Mouse (Mus musculus) cerebellum, adult 8-10 months (tissue): ENCODE results near the gene Vps54.
"Not testable (repeated sequence)": the region's sequence is repeated elsewhere in the genome, so short reads cannot be mapped to it uniquely, and the experiment has no call there.

Source experiments
- DNase-seq: peaks from one replicate; pipeline ENCODE4 v3.0.0; 2022

Vps54 gene

DNA sequence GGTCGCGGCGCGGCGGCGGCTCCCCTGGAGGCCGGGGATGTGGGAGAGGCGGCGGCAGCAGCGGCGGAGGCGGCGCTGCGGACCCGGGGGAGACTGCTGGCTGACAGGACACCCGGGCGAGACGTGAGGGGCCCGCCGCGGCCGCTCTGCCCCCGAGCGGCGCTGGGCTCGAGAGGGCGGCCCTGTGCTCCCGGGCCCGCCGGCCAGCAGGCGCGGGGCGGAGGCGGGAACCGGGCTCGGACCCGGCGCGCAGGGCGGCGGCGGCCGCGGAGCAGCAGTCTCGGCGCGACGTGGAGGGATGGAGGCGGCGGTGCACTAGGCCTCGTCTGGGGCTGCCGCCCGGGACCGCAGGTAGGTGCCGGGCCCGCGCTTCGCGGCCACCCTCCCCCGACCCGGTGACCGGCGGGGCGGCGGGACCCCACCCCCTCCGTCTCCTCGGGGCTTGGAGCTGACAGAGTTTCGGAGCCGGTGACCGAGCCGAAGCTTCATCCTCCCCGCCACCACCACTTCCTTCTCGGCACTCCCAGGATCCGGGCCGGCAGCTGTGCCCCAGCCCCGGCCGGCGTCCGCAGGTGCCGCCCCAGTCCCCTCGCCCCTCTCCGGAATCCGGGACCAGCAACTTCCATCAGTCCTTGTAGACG is at the start of gene Vps54:
Gene Vps54 (plus strand): TSS at position 261 of the 641 bp plus-strand sequence.
- DNase-seq = peak; percentile 56

DNA sequence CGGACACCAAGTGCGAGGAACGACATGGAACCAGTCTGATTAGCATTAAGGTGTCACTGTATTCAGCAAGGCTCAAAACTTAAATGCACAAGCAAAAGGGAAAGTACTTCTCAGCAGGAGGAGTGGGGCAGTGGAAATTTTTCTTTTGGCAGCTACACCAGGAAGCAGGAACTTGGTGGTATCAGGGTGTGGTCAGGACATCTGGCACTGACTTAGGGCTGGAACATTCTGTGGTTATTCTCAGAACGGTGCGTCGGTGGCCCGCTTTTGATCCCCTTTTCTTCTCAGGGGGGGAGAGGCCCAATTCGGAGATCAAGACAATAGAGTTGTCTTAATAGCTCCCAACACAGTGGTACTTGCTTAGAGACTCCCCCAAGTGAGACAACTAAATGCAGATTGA is 47.3 kb upstream of the Vps54 start:
- DNase-seq = not testable (repeated sequence)

DNA sequence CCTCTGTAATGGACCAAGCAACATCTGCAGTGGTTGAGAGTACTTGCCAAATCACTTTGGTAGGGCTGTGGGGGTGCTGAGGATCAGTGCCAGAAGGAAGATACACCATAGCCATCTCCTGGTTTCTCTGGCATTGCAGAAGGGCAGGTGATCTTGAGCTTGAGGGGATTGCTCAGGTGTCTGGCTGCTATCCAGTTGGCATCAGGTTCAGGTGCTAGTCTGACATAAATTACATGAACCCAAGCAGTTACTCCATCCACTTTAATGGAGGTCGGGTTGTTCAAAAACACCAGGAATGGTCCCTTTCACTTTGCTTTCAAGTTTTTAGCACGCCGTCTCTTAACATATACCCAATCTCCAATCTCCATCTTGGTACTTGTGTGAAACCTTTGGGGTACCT is 44.2 kb upstream of the Vps54 start:
- no peak for DNase-seq

DNA sequence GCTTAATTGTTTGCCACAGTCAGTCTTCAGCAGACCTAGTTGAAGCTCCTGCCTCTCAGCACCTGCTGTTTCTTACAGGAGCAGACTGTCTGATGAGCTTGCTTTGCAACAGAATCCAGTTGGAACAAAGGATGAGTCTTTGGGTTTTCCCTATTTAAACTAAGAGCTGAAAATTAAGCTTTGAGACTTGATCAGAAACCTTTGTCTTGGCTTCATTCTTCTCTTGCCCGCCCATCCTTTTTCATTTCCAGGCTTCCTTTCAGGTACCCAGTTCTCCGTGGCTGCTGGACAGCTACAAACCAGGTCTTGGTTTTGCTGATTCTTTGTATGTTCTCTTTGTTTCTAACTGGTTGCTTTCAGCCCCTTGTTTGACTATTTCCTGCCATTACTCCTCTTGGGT is 30.0 kb upstream of the Vps54 start:
- DNase-seq = no peak

DNA sequence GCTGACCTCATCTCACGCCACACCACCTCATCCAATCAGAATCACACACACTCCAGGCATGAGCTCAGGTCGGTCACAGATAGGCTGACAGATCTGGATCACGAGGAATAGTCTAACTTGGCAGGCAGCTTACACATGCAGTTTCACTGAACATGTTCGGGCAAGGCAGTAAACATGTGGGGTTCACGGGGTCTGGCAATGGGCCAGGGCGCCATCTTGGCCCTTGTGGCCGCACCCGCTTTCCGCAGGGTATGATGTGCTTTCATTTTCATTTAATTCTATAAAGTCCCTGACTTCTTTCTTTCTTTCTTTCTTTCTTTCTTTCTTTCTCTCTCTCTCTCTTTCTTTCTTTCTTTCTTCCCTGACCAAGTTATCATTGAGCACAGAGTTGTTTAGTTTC is 29.4 kb upstream of the Vps54 start:
- DNase-seq = not testable (repeated sequence)

DNA sequence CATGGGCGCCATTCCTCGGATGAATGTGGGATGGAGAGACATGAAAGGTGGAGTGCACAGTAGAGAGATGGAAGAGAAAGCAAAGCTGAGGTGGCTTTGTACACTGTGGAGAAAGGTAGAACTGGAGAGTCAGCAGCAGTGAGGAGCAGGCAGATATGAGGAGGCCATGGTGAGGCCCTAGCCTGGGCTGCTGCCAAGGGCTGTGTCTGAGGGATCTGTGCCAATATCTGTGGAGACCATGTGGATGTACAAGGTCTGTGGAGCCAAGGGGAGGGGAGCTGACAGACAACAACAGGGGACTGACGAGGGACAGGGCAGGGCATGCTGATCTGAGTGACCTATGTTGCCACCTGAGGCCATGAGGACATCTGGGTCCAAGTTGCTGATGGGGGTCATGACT is 21.7 kb upstream of the Vps54 start:
- DNase-seq = no peak

DNA sequence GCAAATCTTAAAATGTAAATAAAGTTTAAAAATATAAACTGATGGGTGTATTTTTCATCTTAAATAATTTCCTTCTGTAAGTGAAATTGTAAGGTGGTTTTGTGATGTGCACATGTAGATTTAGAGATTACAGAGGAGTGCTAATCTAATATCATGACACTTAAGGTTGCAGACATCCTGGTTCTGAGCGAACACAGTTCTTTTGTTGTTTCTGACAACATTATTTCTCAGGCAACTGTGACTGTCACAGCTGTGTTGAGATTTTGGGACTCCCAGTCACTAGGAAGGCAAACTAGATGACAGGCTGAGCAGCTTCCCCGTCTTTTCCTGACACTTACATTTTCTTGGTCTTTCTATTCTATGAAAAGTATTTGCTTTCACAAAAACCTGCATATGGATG is 19.8 kb upstream of the Vps54 start:
- no peak for DNase-seq

DNA sequence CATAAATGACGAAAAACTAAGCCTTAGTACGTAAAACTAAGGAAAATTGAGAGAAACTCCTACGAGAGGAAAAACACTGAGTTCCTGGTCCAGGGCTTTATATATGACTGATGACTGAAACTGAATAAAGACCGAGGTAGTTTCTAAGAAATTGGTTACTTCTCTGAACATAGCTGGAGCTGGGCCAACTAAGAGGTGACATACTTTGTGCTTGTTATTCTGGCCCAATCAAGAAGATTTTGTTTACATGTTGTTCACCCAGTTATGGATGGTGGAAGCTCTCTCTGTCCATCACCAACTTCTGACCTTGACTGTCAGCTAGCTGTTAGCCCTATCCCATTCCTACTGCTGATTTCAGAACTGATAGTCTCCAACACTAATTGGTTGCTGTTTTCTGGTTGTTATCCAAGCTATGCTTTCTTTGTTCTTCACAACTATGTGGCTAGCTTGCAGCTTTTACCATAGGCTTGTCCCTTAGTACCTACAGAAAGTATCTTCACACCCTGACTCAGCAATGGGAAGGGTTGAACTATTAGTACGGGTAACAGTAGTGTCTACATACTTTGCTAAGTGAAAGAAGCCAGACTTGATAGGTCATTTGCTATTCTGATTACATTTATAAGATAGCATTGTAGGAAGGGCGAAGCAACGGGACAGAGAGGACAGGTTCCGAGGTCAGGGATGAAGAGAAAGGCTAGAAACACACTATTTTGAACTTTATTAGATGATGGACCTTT is 19.1 kb upstream of the Vps54 start:
- no peak for DNase-seq

DNA sequence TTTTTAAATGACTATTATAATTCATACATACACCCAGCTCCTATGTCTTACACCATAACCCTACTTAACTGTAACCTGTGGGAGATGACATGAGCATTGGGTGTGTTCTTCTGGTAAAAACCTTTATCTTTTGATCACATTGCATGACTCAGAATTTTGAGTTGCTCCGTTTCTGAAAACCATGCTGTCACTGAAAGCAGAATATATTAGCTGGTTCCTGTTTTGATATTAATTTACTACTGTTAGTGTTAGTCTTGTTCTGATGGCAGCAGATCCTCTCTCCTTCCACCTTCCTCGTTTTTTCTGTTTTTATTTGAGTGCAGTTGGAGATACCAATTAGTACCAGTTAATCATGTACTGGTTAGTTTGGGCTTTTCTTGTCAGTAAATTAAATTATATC is 18.3 kb upstream of the Vps54 start:
- no peak for DNase-seq

DNA sequence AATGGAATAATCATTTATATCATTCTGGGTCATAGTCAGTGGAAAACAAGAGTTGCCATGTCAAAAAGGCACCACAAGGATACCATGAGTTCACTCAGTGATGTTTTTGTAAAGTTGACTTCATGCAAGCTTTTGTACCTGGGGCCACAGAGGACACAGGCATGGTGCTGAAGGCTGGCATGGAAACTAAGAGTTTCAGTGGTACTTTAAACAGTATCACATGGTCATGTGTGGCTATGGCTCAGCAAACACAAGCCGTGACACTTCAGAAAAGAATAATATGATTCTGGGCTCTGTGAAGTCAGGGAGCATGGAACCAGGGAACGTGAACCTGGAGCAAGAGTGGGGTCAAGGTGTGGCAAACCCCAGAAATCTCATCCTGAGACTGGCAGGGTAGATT is 17.7 kb upstream of the Vps54 start:
- DNase-seq = no peak

DNA sequence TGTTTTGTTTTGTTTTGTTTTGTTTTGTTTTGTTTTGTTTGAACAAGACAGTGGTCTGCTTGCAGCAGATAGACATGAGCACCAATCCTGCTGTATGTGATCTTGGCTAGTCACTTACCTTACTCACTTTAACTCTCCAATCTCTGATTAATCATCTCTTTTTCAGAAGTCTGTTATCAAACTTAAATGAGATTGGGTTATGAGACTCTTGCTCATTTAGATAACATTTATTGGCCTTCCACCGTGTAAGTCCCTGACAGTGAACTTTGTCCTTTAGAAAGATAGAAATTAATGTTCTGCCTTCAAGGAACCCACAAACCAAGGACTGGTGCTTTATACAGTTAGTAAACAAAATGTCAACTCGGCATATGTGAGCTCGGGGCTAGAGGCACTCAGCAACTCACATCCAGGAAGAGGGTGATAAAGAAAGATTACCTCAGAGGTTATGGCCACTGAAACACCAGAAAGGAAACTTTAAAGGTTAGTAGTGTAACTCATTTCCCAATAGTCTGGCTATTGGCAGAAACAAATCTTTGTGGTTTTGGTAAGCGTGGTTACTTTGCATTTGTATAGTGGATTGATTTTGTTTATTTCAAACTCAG is 16.4 kb upstream of the Vps54 start:
- no peak for DNase-seq

DNA sequence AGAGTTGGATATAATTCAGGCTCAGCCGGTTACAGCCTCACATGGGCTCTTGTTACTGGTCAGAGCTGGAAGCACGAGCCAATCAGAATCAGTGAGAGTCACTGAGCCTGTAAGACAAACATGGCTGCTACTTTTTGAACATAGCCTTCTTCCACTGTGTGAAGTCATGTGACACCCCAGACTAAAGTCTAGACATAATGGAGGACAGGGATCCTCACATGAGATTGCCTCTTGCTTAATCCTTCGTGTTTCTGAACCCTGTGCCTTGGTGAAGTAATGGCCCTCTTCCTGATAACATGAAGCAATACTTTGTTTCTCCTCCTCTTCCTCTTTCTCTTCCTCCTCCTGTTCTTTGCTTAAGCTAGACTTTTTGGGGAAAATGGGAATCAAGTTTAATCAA is 15.5 kb upstream of the Vps54 start:
- DNase-seq = no peak

DNA sequence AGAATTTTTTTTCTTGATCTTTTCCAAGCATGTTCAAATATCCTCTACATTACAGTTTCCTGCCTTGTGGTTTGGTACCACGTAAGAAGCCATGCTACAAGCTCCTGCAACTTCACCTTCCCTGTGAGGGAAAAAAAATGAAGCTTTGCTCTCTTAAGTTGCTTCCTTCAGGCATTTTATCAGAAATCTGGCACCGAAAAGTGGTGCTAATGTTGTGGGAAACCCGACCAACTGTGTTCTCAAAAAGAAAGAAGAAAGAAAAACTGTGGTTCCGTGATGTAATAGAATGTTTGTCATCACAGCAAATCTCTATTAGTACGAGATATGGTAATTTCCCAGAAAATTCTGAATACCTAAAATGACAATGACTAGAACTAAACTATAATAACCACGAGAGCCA is 15.0 kb upstream of the Vps54 start:
- DNase-seq = no peak

DNA sequence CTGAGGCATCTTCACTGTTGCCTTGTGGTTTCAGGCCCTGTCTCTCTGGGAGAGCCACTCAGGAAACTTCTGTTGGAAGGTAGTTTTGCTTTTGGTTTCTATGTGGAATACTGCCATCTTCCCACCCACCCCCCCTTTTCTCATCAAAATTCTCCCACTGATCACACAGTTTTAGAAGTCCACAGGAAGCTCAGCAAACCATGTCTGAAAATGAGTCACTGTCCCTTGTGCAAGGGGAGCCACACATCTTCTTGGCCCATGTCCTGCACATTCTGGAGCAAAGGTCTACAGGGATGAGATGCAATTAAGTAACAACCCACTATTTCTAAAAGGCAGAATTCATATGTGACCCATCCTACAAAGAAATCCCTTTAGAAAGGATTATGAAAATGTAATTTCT is 14.6 kb upstream of the Vps54 start:
- no peak for DNase-seq

DNA sequence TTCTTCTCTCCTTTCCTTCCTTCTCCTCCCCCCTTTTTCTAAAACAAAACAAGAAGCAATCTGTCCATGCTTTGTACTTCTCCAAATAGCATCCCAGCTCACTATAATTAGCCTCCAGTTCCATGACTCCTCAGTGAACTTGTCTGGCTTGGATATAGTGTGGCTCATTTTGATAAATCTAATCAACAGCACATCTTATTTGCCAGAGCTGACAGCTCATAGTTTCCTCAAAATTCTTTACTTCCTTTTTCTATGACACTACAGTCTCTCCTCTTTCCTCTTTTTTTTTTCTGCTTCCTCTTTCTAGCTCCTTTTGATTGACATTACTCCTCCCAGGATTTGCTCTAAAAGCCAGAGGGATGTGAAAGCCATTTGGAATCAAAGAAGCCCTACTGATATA is 14.1 kb upstream of the Vps54 start:
- no peak for DNase-seq

DNA sequence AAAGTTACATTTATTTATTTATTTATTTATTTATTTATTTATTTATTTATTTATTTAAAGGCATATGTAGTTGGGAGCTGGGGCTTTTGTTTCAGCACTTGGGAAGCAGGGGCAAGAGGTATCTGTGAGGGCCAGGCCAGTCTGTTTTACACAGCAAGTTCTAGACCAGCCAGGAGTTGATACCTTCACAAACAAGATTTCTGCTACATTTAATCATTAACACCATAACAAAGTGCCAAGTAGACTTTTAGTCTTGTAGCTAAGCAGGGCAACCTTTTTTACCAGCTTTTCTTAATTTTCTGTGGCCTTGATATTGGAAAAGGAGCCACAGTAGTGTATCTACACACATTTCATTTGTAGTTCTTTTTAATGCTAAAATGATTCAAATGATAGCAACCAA is 3.7 kb upstream of the Vps54 start:
- no peak for DNase-seq

DNA sequence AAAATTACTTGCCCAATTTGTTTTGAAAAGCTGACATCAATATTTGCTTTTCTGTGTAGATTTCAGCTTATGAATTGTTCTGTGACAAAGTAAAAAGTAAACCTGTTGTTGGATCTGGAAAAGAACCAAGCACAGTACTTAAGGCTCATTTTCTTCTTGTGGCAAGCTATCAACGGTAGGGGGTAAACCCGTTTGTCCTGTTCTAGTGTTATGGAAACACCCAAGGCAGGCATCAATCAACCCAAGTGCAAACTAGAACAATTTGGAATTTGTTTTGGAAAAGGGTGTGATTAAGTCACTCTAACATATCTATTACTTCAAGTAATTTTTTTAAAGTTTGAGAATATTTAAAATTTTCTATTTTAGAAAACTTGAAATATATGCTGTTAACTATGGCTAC is 3.3 kb upstream of the Vps54 start:
- no peak for DNase-seq

DNA sequence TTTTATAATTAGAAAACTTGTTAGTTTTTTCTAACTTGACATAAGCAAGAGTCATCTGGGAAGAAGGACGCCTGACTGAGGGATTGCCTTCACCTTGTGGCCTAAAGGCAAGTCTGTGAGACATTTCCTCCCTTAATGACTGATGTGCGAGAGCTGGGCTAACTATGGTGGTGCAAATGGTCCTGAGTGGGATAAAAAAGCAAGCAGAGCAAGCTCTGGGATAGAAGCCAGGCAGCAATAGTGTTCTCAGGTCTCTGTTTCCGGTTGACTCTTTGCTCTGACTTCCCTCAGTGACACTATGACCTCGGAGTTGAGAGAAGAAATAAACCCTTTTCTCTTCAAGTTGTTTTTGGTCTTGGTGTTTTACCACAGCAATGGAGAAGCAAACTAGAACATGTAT is 2.1 kb upstream of the Vps54 start:
- no peak for DNase-seq

DNA sequence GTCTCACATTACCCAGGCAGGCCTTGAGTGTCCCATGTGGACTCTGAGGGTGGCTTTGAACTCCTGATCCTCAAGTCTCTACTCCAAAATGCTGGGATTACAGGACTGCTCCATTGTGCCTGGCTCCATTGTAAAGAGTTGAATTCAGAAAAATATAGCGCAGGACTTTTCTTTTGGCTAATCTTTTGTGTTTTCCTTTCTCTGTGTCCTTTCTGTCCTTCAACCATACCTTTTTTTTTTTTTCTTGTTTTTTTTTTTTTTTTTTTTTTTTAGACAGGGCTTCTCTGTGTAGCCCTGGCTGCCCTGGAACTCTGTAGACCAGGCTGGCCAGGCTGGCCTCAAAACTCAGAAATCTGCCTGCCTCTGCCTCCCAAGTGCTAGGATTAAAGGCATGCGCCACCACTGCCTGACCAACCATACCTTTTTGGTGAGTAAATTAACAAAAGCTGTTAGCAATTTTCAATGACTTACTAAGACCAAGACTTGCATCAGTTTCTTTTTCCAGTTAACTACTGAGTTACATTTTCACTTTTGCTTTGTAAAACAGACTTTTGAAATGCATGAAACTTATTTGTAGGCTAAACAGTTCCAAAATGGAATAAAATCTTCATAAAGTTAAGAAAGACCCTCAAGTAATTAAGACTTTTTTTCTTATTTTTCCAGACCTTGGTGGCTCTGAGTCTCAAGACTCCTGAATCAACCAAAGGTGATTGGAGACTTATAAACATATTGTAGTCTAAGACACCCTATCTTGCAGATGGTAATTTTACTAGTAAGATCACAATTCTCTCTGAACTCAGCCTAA is 1.4 kb upstream of the Vps54 start:
- DNase-seq = no peak

DNA sequence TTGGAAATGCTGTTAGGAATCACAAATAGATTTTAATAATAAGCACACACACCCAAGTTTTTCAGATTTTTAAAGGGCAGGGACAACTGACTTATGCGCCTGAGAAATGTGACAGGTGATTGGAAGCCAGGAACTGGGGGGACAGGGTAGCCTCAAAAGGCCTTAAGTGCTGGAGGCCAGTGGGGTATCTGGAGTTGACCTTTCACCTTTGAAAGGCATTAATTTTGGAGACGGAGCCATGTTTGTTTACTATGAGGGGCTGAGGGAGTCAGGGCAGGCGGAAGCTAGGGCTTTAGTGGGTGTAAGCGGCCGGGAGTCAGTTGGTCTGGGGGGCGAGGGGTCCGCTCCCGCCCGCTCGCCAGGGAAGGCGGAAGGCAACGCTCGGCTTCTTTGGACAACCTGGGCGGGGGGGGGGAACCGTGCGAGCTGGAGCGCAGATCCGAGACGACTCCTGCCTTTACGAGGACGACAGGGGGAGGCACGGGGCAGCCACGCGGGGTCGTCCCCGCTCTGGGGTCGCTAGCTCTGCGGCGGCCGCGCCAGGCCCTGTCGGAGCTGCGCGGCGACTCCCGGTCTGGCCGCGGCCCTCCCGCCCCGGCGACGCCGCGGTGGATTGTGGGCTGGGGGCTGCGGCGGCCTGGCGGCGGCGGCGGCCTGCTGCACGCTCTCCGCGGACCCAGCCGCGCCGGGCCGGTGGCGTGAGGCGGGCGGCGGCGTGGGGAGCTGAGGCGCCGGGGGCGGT is 631 bp upstream of the Vps54 start:
- DNase-seq = peak; percentile 50

DNA sequence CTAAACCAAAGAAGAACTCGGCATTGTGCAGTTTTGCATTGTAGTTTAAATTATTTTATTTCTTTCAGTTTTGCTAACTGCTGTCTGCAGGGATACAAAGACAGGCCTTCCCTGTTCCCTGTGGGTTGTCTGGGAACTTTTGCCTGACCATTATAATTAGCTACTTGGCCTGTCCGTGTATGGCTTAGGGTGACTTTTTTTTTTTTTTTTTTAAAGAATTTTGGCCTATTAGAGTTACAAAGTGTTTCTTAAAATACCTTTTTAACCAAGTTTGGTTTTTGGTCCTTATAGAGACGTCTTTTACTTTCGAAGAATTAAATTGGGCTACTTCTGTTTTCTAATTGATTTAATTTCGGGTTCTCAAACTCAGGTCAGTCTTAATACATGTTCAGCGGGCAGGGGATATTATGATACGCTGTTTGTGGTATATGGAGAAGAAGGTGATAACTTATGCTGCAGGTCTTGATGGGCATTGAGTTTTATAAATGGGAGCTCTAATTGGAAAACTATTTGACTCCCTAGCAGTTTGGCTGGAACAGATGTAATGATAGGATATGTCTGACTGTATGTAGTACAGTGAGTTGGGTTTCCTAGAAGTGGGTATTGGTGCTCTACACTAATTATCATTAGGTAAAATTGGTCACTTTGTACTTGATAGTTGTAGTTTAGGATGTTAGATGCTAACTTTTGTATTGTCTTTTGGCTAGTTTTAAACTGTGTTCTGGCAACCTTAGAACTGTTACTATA is 855 bp downstream of the Vps54 start:
- DNase-seq = no peak

DNA sequence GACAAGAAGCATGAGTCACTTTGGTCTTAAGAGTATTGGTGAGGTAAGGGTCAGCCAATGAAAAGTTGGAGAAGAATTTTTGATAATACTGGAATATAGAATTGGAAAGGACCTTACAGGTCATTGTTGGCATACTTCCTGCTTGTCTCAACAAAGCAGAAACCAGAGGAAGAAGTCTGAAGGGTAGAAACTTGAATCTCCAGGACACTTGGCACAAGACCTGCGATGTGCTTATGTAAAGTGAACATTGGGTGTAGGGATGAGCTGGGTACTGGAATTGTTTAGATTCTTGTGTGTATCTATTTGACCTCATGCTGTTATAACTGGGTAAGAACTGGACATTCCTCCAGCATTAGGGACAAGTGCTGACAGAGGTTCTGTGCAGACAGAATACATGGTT is 2.3 kb downstream of the Vps54 start:
- no peak for DNase-seq
